Mouse (Mus musculus): ENCODE data around the gene Pik3c2g. TPM values are rescaled to one million over a fixed set of nuclear protein-coding genes. Genes with fewer than 3 reads are reported as not detected.
"Not testable (repeated sequence)": the region's sequence is repeated elsewhere in the genome, so short reads cannot be mapped to it uniquely, and the experiment has no call there.

Pik3c2g gene
- polyA plus RNA-seq, 1 experiment from 2014 or later, result 0.54 TPM

DNA sequence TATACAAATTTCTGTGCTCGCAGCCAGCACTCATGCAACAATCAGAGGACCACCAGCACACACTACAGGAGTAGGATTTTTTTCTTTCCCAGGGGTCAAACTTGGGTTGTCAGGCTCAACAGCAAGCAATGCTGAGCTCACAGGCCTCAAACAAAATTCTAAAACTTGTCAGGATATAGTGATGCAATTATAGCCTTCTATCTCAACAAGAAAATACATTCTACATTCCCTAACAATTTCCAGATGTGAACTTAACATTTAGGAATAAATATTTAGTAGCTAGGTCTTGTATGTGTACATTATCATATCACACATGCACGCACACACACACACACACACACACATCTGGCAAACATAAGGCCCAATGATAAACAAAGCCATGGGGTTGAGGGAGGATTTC is 308.6 kb downstream of the Pik3c2g start:
- no peak overlapping the region for H3K4me3 ChIP-seq
- H3K4me1 ChIP-seq, result no peaks in the 10 kb centered on the region
- WGBS, result 64% methylated on average over 2 of the region's 2 CpGs
- H3K27me3 ChIP-seq, result no peaks in the 10 kb centered on the region
- H3K27ac ChIP-seq (replicated peaks), result no peak overlapping the region
- H3K4me2 ChIP-seq (replicated peaks), result no peak overlapping the region
- no peaks in the 10 kb centered on the region for H3K9me3 ChIP-seq
- H3K36me3 ChIP-seq, result no peaks in the 10 kb centered on the region
- ATAC-seq (ENCODE audit: low FRiP score, low read depth), result no peak
- no peak overlapping the region for H3K9ac ChIP-seq (replicated peaks)

DNA sequence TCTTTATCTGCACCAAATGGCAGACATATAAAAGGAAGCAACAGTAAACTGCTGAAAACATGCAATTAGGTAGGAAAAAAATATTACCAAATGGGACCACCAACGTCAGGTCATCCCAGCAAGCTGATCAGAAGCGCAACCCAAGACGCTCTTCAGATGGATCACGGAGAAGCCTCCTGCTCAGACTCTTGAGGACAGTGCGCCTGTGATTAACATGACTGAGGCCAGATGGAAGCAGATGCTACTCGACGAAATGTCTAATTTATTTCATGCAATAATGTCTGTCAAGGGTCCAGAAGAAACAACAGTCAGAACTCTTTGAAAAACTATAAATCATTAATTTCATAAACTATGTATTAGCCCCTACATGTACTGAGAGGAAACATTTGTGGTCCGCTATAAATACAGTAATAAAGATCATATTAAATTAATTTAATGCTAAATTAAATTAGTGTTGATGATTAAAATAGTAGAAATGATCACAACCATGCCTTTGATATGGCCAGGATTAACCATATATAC is 312.7 kb downstream of the Pik3c2g start:
- no peak for ATAC-seq (ENCODE audit: low FRiP score, low read depth)
- no peak overlapping the region for H3K4me2 ChIP-seq (replicated peaks)

DNA sequence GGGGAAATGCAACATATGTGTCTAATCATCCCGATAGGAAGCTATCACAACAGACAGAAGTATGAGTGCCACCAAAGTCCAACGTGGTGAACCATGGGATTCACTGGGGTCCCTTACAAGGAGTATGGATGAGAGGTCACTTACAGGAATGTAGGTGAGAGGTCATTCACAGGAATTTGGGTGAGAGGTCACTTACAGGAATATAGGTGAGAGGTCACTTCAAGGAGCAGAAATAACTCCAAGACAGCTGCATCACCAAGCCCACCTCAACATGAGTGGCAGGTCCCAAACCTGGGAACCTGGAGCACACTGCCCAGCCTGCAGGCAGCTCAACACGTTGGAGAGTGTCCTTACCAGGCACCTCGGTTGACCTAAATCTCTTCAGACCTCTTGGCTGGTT is 314.8 kb downstream of the Pik3c2g start:
- Histone ChIP-seq H3K9ac (replicated peaks) (no peak overlapping the region), H3K4me2 (replicated peaks) (no peak overlapping the region), H3K4me1 (no peaks in the 10 kb centered on the region), H3K27me3 (no peaks in the 10 kb centered on the region), H3K36me3 (no peaks in the 10 kb centered on the region), H3K27ac (replicated peaks) (no peak overlapping the region), H3K9me3 (no peaks in the 10 kb centered on the region), H3K4me3 (no peak overlapping the region)
- ATAC-seq (ENCODE audit: low FRiP score, low read depth), result no peak
- whole genome bisulfite sequencing, result 70% methylated on average over 4 of the region's 4 CpGs

More for the DNA sequence above, 312.7 kb downstream of the Pik3c2g start:
- Histone ChIP-seq H3K4me1 (no peaks in the 10 kb centered on the region), H3K9me3 (no peaks in the 10 kb centered on the region), H3K4me3 (no peak overlapping the region), H3K27me3 (no peaks in the 10 kb centered on the region), H3K36me3 (no peaks in the 10 kb centered on the region), H3K9ac (replicated peaks) (no peak overlapping the region), H3K27ac (replicated peaks) (no peak overlapping the region)
- WGBS, result 90% methylated on average over 8 of the region's 8 CpGs

DNA sequence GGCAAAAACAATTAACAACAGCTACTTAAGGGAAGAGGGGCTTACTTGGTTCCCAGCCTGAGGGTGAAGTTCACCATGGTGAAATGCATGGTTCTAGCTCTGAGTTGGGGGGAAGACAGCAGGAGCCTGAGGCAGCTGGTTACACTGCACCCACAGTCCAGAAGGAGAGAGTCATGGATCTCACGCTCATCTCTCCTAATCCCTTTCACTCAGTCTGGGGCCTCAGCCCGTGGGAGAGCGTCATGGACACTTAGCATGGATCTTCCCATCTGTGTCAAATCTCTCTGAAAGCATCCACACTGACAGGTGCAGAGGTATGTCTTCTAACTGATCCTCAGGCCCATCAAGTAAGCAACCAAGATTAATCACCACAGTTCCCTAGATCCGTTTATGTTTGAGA is 320.1 kb downstream of the Pik3c2g start:
- Histone ChIP-seq H3K27ac (replicated peaks) (no peak overlapping the region), H3K27me3 (no peaks in the 10 kb centered on the region), H3K4me1 (no peaks in the 10 kb centered on the region), H3K36me3 (no peaks in the 10 kb centered on the region), H3K4me2 (replicated peaks) (no peak overlapping the region), H3K9me3 (no peaks in the 10 kb centered on the region), H3K9ac (replicated peaks) (no peak overlapping the region), H3K4me3 (no peak overlapping the region)
- ATAC-seq (ENCODE audit: low FRiP score, low read depth), result peak; percentile 62; the same call in 1 of the 2 replicates
- WGBS, result 49% methylated on average over 4 of the region's 4 CpGs

DNA sequence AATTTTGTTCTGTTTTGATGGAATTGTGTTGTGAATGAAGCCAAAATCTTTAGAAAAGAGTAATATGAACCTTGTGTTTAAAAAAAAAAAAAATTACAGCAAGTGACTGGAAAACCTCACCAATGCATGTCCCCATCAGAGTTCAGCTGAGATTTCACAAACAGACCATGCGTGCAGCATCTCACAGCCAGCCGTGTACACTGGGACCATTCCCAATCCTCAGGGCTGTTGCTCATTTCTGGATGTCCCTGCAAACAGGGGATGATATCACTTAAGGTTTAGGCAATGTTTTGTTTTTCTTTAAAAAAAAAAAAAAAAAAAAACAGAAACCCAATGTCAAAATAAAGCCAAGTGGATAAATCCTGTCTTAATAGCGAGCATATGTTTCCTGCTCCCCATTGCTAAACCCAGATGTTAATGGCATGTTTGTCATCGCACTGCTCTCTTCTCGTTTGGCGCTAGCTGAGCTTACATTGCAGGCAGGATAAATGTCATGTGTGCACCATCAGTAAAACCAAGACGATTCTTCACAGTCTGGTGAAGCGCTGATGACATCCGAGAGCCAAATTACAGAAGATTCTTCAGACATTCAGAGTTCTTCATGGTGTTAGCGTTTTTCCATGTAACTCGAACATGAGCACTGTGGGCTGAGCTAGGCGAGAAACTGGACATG is 322.1 kb downstream of the Pik3c2g start:
- Histone ChIP-seq H3K27me3 (no peaks in the 10 kb centered on the region), H3K36me3 (no peaks in the 10 kb centered on the region), H3K9ac (replicated peaks) (no peak overlapping the region), H3K4me1 (no peaks in the 10 kb centered on the region), H3K4me3 (no peak overlapping the region), H3K4me2 (replicated peaks) (no peak overlapping the region), H3K9me3 (no peaks in the 10 kb centered on the region), H3K27ac (replicated peaks) (no peak overlapping the region)
- whole genome bisulfite sequencing, result 67% methylated on average over 12 of the region's 12 CpGs
- ATAC-seq (ENCODE audit: low FRiP score, low read depth), result no peak

DNA sequence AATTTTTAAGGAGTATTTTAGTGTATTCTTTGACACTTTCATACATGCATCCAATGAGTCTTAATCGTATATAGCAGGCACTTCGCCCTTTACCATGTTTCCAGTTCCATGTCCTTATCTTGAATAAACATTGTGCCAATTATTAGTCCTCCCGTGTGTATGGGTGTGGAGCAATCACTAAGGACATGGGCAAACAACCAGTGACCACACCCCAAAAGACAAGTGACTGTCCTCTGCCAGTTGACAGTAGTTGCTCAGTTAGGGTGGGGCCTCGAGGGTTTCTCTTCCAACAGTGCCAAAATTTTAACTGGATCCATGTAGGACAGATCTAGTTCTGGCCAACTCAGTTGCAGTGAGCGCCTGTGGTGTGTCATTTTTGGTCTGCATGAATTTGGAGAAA is 341.7 kb downstream of the Pik3c2g start:
- Histone ChIP-seq H3K27me3 (no peaks in the 10 kb centered on the region), H3K36me3 (no peaks in the 10 kb centered on the region), H3K9ac (replicated peaks) (no peak overlapping the region), H3K27ac (replicated peaks) (no peak overlapping the region), H3K4me2 (replicated peaks) (no peak overlapping the region), H3K4me1 (no peaks in the 10 kb centered on the region), H3K9me3 (no peaks in the 10 kb centered on the region), H3K4me3 (no peak overlapping the region)
- 85% methylated on average over 5 of the region's 5 CpGs for WGBS
- ATAC-seq (ENCODE audit: low FRiP score, low read depth), result no peak

DNA sequence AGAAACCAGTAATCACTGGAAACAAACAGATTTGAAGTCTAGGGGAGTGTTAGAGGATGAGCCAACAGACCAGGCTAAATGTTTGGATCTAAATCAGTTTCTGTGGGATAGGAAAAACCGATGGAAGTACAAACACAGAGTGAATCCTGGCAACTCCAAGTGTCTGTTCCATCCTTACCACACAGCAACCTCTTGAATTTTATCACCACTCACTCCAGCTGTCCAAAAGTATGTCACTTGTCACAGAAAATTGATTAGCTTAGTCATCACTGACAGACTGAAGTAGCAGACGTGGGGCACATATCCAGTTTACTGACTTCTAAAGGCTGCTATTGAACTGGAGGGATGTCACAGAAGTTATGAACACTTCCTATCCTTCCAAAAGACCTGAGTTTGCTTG is 347.8 kb downstream of the Pik3c2g start:
- H3K4me2 ChIP-seq (replicated peaks), result no peak overlapping the region
- H3K9me3 ChIP-seq, result no peaks in the 10 kb centered on the region
- no peak overlapping the region for H3K27ac ChIP-seq (replicated peaks)
- WGBS, result 70% methylated on average over 2 of the region's 2 CpGs
- H3K4me3 ChIP-seq, result no peak overlapping the region
- no peaks in the 10 kb centered on the region for H3K4me1 ChIP-seq
- ATAC-seq (ENCODE audit: low FRiP score, low read depth), result no peak
- no peak overlapping the region for H3K9ac ChIP-seq (replicated peaks)
- no peaks in the 10 kb centered on the region for H3K27me3 ChIP-seq
- H3K36me3 ChIP-seq, result no peaks in the 10 kb centered on the region

DNA sequence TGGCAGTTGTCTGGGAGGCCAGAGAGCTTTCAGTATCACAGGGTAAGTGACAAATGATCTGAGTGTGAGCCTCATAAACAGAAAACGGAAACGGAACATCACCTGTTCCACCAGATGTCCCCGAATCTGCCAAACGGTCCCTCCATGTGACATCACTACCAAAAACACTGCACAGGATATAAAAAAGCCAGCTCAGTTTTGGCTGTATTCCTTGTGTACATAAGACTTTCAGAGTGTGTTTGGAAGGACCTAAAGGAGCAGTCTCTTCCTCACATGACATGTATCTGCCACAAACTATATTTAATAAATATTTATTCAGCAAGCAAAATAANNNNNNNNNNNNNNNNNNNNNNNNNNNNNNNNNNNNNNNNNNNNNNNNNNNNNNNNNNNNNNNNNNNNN is 350.6 kb downstream of the Pik3c2g start:
- not testable (repeated sequence) for H3K4me2 ChIP-seq (replicated peaks); H3K4me1 ChIP-seq; ATAC-seq (ENCODE audit: low FRiP score, low read depth); H3K9me3 ChIP-seq; H3K9ac ChIP-seq (replicated peaks); H3K27ac ChIP-seq (replicated peaks); H3K4me3 ChIP-seq; H3K36me3 ChIP-seq; H3K27me3 ChIP-seq
- 85% methylated on average over 4 of the region's 4 CpGs for WGBS

DNA sequence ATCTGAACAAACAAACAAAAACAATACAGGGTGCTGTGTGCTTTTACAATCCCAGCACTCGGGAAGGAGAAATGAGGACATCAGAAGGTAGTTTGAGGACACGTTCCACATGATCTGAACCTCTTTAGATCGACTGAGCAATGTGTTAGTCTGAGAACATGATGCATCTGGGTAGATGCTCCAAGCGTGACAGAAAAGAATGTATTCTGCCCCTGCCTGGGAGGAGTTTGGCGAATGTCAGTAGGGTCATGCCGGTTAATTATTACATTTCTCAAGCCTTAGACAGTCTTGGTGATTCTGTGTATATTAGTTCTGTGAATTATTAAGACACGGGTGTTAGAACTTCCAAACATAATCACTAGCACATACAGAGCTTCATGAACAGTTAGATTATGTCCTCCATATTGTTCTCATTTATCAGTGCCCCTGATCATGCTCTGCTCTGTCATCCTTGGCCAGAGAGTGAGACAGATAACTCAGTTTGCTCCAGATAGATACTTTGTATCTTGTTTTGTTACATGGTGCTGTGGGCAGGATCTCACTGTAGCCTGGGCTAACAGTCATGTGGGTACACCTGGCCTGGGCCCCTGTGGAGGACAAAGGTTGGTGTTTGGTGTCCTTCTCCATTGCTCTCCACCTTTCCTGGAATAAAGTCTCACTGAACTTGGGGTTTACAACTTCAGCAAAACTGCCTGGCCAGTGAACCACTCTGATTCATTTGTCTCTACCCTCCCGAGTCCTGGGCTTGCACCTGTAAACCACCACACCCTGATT is 360.3 kb downstream of the Pik3c2g start:
- Histone ChIP-seq H3K9me3 (no peaks in the 10 kb centered on the region), H3K4me1 (no peaks in the 10 kb centered on the region), H3K27me3 (no peaks in the 10 kb centered on the region), H3K27ac (replicated peaks) (no peak overlapping the region), H3K9ac (replicated peaks) (no peak overlapping the region), H3K4me2 (replicated peaks) (no peak overlapping the region), H3K36me3 (no peaks in the 10 kb centered on the region), H3K4me3 (no peak overlapping the region)
- 88% methylated on average over 8 of the region's 8 CpGs for WGBS
- ATAC-seq (ENCODE audit: low FRiP score, low read depth), result no peak

DNA sequence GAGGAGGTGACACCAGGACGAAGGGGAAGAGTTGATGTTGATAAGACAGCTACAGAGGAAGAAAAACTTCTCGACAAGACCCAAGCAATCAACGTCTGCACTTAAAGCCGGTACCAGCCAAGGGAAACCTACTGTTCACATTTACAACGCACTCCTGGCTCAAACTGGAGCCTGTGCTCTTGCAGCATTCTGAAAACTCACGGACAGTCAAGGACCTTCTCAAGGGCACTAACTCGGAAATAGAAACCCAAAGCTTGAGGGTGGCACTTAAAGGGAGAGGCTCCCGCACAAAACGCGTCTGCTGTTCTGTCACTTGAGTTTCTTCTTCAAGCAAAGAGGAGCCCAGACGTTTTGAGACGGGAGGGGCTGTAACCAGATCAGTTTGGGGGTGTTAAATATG is 366.6 kb downstream of the Pik3c2g start:
- Histone ChIP-seq H3K36me3 (no peaks in the 10 kb centered on the region), H3K4me2 (replicated peaks) (no peak overlapping the region), H3K27ac (replicated peaks) (no peak overlapping the region), H3K9ac (replicated peaks) (no peak overlapping the region), H3K27me3 (no peaks in the 10 kb centered on the region), H3K9me3 (no peaks in the 10 kb centered on the region), H3K4me3 (no peak overlapping the region), H3K4me1 (no peaks in the 10 kb centered on the region)
- 87% methylated on average over 12 of the region's 12 CpGs for WGBS
- no peak for ATAC-seq (ENCODE audit: low FRiP score, low read depth)

DNA sequence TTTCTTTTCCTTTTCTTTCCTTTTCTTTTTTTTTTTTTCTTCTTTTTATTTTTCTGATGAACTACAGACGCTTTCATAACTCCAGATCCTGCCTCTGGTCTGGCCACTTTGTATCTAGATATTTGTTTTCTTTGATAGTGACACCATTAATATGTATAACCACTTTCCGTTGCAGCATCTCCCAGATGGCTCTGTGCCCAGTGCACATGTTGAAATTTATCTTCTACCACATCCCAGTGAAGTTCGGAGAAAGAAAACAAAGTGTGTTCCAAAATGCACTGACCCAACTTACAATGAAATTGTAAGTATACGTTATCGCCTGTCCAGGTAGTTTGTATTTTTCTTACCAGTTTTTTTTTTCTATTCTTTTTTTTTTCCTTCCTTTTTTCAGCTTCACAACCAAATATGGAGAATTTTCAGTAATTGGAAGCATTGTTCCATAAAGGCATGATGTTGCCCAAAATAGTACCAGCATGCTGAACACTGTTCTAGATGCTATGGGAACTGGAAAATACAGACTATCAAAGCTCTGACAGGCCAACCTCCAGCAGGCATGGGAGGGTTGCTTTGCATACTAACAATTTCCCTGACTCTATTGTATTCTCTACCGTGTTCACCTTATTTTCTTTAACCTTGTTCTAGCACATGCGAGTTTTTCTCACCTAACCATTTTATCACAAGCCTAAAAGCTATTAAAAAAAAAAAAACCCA is 370.7 kb downstream of the Pik3c2g start:
- 79% methylated on average over 7 of the region's 7 CpGs for WGBS
- no peak overlapping the region for H3K9ac ChIP-seq (replicated peaks)

DNA sequence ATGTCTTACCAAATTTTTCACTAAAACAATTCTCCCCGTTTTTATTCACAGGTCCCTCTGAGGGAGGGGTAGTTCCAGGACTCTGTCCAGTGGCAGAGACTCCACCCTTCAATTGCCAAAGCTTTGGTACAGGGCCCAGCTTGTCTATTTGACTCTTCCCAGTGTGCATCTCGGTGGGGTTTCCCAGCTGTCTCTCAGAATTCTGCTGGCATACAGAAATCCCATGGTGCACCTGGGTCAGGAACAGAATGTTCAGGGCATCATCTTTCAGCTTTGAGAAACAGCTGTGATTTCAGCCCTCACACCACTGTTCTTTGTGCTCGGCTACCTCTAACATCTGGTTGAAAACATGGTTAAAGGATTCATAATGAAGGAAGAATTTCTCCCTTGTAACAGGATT is 376.8 kb downstream of the Pik3c2g start:
- Histone ChIP-seq H3K4me1 (peaks cover 9% of the 10 kb centered on the region; the same call in 1 of the 2 replicates), H3K4me3 (no peak overlapping the region), H3K9me3 (no peaks in the 10 kb centered on the region), H3K4me2 (replicated peaks) (no peak overlapping the region), H3K27ac (replicated peaks) (no peak overlapping the region), H3K9ac (replicated peaks) (no peak overlapping the region), H3K36me3 (no peaks in the 10 kb centered on the region), H3K27me3 (no peaks in the 10 kb centered on the region)
- 65% methylated on average over 3 of the region's 3 CpGs for WGBS
- ATAC-seq (ENCODE audit: low FRiP score, low read depth), result no peak

More for the DNA sequence above, 370.7 kb downstream of the Pik3c2g start:
- H3K9me3 ChIP-seq, result no peaks in the 10 kb centered on the region
- H3K4me3 ChIP-seq, result no peak overlapping the region
- H3K4me2 ChIP-seq (replicated peaks), result no peak overlapping the region
- H3K36me3 ChIP-seq, result no peaks in the 10 kb centered on the region
- ATAC-seq (ENCODE audit: low FRiP score, low read depth), result no peak
- no peaks in the 10 kb centered on the region for H3K4me1 ChIP-seq
- H3K27me3 ChIP-seq, result no peaks in the 10 kb centered on the region
- no peak overlapping the region for H3K27ac ChIP-seq (replicated peaks)

Measured in midbrain, embryonic 12.5 days (tissue).